Mouse (Mus musculus): ENCODE measurements around the gene Ltb.

Ltb gene

DNA sequence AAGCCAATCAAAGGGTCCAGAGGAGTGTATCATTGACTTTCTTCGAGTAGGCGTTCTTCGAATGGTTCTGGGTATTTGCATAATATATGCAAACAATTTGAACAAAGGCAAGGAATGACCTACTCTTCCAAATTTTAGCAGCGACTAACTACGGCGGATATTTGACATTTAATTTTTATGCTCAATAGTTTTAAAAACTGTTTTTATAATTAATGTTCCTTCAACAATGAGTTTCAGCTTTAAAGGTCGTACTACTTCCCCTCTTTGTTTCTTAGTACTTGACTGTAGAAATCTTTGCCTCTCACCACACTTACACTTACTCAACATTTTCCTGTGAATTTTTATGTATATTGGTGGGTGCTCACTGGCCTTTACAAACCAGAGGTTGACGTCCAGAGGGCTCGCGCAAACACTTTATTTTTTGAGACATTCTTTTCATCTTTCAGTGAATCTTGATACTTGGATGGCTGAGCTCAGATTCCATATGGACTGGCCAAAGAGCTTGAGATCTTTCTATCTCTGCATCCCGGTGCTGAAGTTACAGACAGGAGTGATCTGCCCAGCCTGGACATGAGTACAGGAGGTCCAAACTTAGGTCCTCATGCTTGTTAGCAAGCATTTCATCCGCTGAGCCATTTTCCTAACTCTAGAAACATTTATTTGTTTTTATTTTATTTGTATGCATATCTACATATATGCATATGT is 28.6 kb upstream of the Ltb start:
- peak; percentile 68 for DNase-seq

DNA sequence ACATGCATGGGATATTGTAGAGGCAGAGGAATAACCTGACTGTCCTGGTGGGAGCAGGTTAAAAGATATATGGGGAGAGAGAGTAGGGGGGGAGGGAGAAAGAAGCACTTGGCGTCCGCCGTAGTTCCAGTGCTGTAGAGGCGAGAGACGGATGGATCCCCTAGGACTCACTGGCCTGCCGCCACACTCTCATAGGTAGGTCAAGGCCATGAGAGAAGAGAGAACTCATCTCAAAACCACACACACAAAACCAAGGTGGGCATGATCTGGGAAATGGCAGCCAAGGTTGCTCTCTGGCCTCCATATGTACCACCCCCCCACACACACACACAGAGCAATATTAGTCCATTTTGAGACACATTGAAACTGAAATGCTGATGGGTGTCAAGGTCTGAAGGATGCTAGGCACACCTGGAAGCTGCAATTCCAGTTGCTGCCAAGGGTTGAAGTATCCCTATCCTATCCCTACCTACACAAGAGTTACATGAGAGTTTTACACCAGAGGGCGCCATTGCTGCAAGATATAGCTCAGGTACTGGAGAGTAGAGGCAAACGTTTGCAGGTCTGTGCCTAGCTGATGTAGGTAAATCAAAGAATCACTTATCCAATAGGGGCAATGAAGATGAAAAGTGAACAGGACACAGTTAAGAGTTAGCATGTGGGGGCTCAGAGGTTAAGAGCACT is 27.7 kb upstream of the Ltb start:
- DNase-seq, result peak; percentile 88

DNA sequence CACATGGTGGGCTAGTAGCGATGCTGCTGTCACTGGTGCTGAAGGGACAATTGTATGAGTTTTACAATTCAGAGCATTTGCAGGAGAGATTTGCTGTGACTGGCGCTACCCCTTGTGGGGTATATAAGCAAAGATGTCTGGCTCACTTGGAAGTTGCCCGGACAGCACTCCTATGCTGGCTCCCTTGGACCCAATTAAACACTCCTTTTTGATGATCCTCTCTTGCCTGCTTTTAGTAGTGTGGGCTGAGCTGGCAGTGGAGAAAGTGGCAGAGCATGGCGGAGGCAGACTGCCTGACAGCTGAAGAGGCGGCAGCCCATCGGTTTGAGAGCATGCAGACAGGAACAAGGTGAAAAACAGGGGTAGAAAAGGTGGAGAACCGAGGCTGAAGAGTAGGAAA is 26.4 kb upstream of the Ltb start:
- DNase-seq, result peak; percentile 46

DNA sequence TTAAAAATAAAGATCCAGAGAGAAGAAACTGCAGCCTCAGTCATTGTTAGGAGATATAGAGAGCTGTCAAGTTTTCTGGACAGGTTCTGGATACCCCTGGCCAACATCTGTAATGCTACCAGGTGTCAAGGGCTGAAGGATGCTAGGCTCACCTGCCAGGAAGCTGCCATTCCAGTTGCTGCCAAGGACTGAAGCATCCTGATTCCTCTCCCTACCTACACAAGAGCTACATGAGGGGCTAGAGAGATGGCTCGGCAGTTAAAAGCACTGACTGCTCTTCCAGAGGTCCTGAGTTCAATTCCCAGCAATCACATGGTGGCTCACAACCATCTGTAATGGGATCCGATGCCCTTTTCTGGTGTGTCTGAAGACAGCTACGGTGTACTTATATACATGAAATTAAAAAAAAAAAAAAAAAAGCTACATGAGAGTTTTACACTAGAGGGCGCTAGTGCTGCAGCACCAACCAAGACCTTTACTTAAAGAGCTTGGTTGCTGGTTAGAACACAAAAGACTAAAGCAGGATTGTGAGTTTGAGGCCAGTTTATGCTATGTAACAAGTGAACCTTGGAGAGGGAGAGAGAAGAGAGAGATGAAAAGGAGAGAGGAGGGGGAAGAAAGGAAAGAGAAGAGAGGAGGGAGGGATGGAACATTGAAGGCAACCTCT is 25.6 kb upstream of the Ltb start:
- peak; percentile 71 for DNase-seq

DNA sequence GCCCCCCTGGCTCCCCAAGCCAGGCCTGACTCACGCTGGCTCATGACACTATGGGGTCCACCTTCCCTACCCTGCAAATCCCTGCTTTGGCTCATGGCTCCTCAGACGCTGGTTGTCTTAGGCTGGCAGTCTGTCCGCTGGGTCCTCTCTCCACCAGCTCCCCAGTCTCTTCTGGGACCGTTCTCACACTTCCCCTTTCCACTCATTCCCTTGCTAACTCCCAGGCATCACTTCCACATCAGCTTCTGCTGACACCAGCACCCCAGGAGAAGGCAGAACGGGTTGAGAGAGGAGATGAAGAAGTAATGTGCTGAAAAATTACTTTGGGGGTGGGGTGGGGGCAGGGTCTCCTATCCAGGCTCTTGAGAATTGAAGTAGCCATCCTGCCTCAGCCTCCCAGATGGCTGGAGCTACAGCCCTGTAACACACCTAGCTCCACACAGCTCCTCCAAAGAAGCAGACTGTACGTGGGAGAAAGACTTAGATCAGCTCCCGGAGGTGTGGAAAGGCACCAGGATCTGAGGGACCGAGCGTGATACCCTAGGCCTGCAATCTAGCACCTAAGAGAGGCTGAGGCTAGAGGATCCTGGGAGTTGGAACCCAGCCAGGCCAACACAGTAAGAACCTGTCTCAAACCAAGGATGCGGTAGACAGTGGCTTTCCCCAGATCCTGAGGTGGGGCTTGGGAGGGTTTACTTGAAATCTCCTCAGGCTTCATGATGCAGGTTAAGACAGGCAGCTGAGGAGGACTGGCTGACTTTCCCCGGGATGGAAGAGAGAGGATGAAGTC is 21.6 kb upstream of the Ltb start:
- no peak for DNase-seq

DNA sequence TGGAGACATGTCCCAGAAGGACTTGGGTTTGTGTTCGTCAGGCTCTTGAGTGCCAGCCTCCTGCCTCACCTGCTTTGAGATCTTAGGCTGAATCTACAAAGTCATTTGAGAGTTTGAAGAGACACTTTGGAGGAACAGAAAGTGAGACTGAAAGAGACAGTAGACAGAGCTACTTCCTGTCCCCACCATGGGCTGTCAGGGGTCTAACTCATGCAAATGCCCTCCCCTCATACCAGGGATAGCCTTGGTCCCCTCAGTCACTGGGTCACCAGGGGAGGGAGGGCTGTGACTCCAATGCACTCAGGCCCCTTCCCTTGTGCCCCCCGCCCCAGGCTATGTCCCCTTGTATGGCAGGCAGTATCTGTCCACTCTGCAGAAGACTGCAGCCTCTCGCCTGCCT is 20.9 kb upstream of the Ltb start:
- no peak for DNase-seq

DNA sequence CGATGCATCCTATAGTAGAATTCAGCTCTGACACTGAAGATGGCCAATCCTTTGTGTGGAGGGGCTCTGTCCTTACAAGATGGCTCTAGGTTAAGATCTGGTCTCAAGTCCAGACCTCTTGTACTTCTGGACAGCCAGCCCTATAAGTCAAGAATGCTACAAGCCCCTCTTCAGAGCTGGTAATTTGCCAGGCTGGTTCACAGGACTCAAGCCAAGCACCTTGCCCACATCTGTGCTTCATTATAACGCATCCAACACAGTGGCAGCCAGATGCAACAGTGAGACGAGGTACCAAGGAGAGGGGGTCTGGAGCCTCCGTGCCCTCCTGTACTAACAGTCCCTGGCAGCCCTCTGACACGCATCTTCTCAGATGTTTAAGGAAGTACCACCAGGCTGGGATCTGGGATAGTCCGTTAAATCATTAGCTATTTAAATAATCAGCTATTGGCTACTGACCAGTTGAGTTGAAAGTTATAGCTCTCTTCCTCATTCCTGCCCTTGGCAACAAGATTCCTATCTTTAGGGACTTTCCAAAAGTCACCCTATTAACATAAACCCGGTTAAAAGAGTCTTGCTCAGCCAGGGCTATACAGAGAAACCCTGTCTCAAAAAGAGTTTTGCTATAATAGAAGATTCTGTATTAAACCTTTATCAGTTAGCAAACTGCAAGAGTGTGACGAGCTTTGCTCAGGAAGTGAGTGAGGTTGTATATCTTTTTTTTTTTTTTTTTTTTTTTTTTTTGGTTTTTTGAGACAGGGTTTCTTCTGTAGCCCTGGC is 19.9 kb upstream of the Ltb start:
- DNase-seq, result no peak

DNA sequence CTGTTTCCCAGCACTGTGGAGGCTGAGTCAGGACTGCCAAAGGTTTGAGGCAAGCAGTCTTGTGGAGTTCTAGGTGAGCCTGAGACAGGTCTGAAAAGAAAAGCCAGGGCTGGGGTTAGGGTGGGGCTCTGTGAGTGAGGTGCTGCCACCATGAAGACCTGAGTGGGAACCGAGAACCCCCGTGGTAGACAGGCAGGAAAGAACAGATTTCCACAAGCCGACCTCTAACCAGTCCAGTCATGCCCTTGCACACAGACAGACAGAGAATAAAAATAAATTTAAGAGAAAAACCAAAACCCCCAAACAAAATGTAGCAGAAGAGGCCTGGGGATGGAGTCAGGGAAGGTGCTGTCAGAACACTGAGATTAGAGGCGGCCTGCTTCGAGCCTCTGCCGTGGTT is 18.9 kb upstream of the Ltb start:
- DNase-seq, result no peak

DNA sequence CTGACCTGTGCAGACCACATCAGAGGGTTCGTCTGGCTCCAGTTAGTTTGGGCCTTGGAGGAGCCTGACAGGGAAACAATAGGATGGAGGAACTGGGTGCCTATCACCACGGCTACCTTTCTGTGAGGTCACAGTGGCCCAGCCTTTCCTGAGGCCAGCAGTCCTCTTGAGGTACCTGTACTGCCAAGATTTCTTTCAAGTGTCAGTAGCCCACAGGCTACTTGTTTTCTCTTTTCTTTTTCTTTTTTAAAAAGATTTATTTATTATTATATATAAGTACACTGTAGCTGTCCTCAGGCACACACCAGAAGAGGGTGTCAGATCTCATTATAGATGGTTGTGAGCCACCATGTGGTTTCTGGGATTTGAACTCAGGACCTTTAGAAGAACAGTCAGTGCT is 18.3 kb upstream of the Ltb start, which contains the start of gene Aif1:
Aif1 (minus strand) TSS at position 101 of the 400 bp plus-strand sequence.
- DNase-seq, result no peak

DNA sequence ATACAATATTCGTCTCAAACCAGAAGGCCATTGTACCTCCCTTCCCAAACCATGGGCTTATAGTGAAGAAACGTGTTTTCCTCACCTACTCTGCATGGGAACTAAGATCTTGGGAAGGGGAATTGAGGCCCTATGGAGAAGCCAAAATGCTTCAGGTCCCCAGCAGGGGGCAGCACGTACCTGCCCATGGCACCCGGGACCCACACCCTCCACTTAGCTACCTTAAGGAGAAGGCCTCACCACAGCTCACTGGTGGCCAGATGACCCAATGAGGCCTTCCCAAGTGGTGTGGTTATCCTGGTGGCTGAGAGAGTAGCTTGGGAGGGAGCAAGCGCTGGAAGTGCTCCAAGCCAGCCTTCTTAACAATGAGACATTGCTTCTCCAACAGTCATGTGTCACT is 15.7 kb upstream of the Ltb start:
- DNase-seq, result no peak

DNA sequence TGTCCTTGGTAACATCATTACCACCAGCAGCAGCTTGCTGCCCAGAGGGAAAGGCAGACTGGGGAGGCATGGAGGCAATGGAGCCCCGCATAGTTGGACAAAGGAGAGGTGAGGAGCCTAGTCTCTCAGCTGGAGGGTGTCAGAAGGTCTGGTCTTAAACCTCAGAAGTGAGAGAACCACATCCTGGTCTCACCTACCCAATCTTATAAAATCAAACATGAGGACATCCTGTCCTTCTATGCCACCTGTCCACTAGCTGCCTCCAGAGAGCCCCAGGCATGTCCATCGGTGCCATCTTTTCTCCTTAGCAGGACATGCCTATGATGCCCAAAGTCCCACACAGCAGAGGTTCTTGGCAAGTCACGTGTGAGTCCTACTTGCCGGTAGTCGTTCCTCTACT is 14.1 kb upstream of the Ltb start:
- no peak for DNase-seq

DNA sequence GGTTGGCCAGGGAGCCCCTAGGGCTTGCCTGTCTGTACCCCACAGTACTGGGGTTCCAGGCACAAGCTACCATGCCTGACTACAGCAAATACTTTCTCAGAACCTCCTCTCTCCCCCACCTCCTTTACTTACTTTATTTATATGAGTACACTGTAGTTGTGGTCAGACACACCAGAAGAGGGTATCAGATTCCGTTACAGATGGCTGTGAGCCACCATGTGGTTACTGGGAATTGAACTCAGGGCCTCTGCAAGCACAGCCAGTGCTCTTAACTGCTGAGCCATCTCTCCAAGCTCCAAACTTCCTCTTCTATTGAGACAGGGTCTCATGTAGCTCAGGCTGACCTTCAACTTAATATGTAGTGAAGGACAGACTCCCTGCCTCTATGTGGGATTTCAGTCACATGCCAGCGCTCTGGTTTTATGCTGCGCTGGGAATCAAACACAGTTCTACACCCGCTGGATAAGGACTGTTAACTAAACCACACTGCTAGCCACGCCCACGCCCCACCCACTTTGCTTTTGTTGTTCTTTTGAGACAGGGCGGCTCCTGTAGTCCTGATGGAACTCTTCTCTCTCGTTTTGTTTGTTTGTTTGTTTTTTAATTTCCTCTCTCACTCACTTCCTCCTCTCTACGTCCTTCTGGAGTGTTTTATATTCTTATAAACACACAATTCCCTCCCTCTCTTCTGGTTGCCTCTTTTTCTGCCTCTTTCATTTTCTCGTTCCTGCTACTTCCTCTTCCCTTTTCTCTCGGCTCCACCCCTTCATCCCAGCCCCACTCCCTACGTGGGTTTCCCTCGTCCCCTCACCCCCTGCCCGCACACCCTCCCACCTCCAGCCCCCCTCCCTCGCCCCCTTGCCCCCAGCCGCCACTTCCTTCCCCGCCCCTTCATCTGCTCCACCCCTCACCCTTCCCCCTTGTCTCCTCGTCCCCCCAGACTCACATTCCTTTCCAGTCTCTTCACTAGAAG is 8.3 kb upstream of the Ltb start:
- DNase-seq, result no peak

DNA sequence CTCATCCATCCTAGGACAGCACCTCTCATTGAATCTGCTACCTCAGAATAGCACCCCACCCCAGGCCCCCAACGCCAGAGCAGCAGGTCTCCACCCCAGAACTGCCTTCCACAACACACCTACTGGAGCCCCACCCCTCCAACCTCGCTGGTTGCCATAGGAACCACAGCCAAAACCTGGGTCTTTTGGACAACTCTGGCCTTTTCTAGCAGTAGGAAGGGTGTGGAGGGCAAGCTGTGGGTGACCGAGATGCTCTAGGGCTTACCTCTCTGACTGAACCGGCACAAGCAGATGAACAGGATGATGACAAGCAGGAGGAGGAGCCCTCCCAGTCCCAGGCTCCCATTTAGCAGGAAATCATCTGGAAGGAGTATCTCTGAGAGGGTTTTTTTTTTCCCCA is 7.6 kb upstream of the Ltb start:
- no peak for DNase-seq

DNA sequence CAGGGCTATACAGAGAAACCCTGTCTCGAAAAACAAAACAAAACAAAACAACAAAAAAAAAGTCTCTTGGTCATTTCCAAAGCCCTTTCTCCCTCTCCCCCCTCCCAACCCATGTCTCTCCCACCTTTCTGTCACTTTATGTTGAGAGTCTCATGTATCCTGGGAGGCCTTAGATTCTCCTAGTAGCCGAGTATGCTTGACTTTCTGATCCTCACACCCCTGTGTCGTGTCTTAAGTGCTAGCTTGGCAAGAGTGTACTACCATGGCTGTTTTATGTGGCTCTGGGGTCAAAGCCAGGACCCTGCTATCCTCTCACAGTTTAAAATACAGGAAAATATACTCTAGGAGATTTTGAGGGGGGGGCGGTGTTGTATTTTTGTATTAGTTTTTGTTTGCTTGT is 6.9 kb upstream of the Ltb start:
- DNase-seq, result no peak

DNA sequence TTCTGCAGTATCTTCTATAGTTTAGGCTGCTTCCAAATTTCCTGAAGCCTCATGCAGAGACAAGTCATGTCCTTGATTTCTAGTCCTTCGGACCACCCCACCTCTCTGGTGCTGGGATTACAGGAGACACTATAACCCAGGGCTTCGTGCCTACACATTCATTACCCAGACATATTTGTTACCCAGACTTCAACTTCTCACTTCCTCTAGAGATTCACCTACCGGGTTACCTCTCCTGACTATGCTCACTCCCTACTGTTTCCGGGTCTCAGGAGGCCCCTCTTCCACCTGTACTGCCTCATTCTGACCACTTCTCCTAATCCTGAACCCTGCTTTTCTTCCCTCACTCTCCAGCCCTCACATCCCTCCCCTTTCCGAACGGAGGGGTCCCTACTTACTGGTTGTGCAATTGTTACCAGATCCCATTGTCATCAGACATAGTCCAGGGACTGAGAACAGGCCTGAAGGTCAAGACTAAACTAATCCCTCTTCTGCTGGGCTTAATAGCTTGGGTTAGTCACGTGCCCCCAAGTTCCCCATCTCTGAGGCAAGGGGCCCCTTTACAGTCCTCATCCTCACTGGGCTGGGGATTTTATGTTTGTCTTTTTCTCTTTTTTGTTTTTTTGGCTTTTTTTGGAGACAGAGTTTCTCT is 6.2 kb upstream of the Ltb start, which contains the start of gene Lst1:
Lst1 (minus strand) TSS at position 481 of the 652 bp plus-strand sequence.
- DNase-seq, result no peak

DNA sequence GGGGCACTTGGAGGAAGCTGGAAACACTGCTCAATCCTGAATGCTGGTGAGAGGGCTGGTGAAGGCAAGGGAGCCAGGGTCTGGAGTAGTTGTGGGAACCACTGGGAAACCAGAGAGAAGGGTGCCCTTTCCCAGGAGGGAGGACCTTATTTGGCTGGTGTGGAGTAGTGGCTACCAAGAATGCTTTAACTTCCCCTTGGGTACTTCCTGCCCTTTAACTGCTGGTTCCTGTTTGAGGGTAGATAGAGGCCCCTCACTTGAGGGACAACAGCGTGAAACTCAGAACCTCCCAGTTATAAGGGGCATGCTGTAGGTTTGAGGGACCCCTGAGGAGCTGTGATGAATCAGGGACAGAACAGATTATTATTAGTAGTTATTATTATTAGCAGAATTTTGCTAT is 5.1 kb upstream of the Ltb start:
- DNase-seq, result no peak

DNA sequence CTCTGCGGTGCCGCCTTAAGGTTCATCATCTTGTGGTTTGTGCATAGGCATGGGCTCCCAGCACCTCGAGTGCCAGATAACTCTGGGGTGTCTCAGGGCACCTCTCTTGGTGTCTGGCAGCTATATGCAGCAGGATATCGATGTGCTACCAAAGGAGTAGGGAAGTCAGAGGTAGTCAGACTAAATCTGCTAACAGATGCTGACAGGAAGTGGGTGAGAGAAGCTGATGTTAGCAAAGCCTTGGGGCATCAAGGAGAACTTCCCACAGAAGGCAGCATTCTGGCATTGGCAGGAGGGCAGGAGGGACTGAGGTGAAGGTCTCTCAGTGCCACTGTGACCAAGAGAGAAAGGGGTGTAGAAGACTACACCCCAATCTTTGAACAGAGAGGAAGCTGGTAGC is 4.1 kb upstream of the Ltb start:
- no peak for DNase-seq

DNA sequence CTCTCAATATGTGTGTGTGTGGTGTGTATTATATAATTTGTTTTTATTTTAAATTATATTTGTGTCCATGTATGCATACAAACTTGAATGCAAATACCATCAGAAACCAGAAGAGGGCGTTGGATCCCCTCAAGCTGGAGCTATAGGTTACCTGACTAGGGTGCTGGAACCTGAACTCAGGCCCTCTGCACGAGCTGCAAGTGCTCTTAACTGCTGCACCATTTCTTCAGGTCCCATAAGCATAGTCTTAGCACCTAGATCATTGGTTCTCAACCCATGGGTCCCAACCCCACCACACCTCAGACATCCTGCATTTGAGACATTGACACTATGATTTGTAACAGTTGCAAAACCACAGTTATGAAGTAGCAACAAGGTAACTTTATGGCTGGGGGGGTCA is 2.5 kb upstream of the Ltb start:
- no peak for DNase-seq

DNA sequence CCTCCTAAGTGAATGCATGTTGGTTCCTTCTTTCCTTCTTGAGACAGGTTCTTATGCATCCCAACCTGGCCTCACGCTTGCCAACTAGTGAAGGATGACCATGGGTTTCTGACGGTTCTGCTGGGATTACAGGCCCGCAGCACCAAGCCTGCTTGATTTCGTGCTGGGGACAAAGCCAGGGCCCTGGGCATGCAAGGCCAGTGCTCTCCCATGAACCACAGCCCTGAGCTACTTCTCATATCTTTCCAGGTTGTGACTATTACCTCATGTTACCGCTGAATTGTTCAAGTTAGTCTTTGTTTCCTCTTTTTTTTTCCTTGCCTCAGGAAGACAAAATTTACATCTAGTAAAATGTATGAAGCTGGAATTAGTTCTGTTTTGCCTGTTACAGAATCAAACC is 1.3 kb upstream of the Ltb start:
- DNase-seq, result no peak

DNA sequence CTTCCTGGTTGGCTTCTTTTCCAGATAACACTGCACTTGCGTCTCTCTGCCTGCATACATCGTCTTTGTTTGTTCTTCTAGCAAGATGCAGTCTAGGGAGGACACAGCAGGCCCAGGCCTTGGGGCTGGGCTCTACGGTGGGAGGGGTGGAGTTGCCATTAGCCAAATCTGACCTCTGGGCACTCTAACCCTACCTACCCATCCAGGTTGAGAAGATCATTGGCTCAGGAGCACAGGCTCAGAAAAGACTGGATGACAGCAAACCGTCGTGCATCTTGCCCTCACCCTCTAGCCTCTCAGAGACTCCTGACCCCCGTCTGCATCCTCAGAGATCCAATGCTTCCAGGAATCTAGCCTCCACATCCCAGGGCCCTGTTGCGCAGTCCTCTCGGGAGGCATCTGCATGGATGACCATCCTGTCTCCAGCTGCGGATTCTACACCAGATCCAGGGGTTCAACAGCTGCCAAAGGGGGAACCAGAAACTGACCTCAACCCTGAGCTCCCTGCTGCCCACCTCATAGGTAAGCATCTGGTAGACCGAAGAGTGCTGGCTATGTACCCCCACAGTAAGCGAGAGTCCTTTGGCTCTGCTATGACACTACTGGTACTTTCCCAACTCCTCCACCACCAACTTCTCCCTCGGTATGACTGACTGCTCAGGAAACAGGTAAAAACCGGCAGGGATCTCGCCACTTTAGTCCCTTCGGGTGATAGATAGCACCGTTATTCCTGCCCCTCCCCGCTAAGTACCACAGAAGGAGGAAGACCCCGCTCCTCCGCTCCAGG is 798 bp downstream of the Ltb start:
- DNase-seq, result no peak

Measured in cerebellum, adult 9-10 months (tissue).